Mouse (Mus musculus) cerebellum, adult 2 months (tissue): ENCODE data around the gene 5330417C22Rik.

ENCODE experiments used
- CTCF ChIP-seq: fragments of 200-500 bp; IDR thresholded peaks from 2 replicates; pipeline ENCODE4 v1.5.1; 2011; ENCODE audit warnings: low read depth, mild to moderate bottlenecking, control low read depth, low read length, moderate library complexity, borderline replicate concordance; ENCODE audit not compliant: insufficient read depth
- POLR2A ChIP-seq: fragments of 200-500 bp; IDR thresholded peaks from 2 replicates; pipeline ENCODE4 v1.6.1; 2011; ENCODE audit warnings: low read length, control low read depth, borderline replicate concordance; ENCODE audit not compliant: insufficient read depth

DNA sequence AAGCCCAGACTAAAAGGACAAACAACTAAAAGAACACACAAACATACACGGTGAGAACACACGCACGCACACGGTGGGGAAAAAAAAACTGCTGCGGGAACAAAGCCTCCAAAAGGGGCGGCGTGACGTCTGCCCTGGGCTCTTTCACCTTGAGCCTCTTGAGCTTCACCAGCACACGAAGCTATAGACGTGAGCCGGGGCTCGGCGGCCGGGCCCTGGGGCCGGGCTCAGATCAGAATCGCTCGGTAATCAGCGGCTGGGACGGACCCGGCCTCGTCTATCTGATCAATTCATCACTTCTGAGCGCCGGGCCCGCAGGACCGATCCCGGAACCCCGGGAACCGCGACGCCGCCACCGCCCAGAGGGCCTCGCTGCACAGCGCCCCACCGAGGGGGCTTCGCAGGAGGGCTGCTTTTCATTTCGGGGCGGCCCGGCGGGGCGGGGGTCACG, 17.8 kb upstream of the 5330417C22Rik start:
- TF ChIP-seq CTCF (no peak), POLR2A (no peak)
